Mouse (Mus musculus): ENCODE data around the gene Ivd.

Ivd gene

GRCm38 (mm10) chr2:118861454-118862339, at the start of gene Ivd:
Ivd (plus strand) TSS chr2:118861954.
- DNase-seq (ENCODE audit: low read depth, low spot score), result peak; percentile 93

DNA sequence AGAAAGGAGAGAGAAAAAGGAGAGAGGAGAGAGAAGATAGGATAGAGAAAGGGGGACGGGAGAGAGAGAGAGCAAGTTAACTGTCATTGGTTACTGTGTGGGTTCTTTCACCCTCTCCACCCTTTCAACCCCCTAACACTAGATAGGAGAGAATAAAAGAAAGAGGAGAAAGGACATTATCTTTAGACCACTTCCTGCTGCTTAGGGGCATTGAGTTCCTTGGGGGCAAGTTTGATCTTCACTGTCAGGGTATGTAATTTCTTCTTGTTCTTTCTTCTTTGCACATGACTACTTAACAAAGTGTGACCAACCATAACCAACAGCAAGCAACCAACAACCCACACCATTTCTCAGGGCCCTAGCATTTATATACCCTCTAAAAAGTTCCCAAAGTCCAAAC, 49.0 kb upstream of the Ivd start:
- DNase-seq (ENCODE audit: low read depth, low spot score), result no peak

DNA sequence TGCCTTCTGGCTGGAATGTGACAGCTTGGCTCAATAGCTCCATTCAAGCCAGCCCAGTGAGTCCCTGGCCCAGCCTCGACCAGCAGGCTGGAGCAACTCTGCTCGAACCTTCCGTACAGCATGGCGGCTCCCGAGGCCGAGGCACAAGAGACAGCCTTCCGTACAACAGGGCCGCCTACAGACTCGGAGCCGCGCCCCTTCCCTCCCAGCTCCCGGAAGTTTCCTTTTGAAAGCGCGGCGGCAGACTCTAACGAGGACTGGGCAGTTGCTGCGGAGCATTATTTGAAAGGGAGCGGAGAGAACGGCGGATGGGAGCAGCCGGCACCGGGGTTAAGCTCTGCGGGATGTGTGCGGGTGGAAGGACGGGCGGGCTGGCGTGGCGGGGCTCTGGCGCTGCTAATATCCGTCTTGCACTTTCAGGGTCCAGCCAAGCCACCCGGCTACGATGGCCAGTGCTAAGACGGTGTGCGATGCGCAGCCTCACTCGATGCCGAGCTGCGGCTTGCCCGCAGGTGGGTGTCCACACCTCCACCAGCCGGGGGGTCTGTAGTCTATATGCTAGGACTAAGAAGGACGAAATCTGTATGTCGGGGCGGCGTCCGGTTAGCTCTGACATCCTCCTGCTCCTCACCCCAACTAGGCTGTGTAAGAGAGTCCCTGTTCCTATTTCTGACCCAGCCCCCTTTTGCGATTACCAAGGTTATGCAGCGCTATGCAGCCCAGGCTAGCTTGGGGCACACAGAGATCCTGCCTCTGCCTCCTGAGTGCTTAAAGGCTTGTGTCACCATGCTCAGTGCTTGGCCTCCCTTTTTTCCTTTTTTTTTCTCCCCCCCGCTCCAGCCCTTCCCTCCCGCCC, 47.5 kb upstream of the Ivd start, which contains the start of gene Knstrn:
Gene Knstrn (plus strand): TSS at position 23 of the 856 bp plus-strand sequence.
- DNase-seq (ENCODE audit: low read depth, low spot score), result peak; percentile 89

DNA sequence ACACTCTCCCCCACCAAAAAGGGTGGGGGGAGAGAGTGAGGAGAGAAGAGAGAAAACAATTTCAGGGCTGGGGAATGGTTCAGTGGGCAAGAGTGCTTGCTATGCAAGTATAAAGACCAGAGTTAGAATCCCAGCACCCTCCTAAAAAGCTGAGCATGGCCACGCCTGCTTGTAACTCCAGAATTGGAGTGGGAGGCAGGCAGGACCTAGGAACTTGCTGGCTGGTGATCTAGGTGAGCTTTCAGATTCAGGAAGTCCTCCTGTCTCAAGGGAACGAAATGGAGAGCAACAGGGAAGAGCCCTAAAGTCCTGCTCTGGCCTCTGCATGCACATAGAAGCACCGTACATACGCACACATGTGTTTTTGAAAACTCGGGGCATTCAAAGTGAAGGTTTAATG, 39.0 kb upstream of the Ivd start:
- no peak for DNase-seq (ENCODE audit: low read depth, low spot score)

GRCm38 (mm10) chr2:118824396-118824795, 37.4 kb upstream of the Ivd start:
- DNase-seq (ENCODE audit: low read depth, low spot score), result no peak

DNA sequence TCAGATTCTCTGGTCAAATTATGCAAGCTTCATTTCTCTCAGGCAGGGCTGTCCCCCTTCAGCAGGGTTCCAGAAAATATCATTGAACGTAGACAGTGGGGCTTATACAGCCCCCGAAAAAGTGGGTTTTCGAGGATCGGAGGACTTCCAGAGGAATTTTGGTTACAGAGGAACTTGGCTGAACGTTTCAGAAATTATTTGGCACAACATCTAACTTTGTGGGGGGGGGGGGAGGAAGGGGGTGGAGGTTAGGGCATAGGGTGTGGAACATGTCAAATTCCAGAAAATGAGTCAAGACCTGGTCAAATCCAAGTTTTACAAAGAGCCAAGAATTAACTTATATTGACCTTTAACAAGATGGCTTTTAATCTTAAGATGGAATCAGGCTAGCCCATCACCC, 32.7 kb upstream of the Ivd start:
- DNase-seq (ENCODE audit: low read depth, low spot score), result no peak

- DNase-seq (ENCODE audit: low read depth, low spot score), result no peak
Observed at GRCm38 (mm10) chr2:118834061-118834460, 27.7 kb upstream of the Ivd start.

GRCm38 (mm10) chr2:118835115-118835514, 26.6 kb upstream of the Ivd start:
- no peak for DNase-seq (ENCODE audit: low read depth, low spot score)

DNA sequence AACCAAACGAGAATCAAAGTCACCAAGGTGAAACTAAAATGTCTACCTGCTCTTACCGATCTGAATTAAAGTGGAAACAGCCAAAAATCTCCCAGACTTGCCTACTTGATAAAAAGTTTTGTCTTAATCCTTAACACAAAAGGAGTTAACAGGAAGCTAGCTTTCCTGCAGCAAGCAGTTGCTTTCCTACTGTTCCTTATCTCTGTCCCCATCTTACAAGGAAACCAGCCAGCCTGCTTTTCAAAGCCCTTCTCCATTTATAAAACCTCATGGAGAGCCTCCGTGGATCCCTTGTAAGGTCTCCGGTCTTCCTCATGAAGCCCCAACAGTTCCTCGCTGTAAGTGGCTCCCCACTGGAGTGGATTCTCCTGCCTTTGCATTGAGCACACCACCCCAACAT, 23.4 kb upstream of the Ivd start:
- DNase-seq (ENCODE audit: low read depth, low spot score), result no peak

GRCm38 (mm10) chr2:118841186-118841585, 20.6 kb upstream of the Ivd start:
- DNase-seq (ENCODE audit: low read depth, low spot score), result no peak

DNA sequence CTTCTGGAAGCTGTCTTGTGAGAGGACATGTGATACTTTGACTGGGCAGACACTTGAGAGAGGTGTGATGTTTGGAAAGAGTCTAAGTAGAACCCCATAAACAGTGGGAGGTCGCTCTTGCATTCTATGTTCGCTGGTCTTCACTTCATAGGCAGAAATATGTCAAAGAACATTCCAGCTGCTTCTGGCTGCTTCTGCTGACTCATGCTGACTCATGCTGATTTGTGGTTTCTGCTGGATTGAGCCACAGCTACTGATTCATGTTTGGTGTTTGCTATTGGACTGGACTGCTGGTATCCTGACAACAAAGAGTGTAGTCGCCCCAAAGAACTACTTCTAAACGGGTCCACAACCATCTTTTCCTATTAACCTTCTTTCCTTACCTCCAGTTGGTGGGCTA, 20.0 kb upstream of the Ivd start:
- no peak for DNase-seq (ENCODE audit: low read depth, low spot score)

DNA sequence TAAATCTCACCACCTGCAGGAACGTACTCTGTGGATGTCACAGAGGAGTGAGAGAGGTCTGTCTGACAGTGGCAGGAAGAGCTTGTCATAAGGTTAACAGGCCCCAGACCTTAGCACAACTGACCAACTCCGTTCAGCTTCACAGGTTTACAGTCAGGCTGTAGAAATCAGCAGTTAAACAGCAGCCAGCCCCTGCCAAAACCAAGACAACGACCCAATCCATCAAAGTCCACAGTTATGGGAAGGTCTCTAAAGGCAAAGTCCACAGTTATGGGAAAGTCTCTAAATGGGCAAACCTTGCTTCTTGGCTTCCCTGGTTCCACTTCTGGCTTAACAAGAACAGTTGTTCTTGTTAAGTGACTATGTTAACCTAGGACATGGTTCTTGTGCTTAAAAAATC, 17.3 kb upstream of the Ivd start:
- DNase-seq (ENCODE audit: low read depth, low spot score), result no peak

DNA sequence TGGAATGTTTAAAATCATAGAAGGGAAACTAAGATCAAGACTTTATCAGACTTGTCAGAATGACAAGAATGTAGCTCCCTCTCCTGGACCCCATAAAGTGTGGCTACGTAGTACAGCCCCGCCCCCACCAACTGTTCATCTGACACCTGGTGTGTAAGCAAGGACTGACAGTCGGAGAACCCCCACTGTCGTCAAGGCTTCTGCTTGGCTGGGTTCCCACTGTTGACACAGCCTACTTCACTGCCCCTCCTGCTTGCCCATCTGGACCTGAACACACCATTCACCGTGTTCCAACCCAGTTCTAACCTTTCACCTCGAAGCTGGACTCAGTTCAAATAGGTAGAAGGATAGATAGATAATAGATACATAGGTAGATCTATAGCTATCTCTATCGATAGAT, 15.5 kb upstream of the Ivd start:
- no peak for DNase-seq (ENCODE audit: low read depth, low spot score)

DNA sequence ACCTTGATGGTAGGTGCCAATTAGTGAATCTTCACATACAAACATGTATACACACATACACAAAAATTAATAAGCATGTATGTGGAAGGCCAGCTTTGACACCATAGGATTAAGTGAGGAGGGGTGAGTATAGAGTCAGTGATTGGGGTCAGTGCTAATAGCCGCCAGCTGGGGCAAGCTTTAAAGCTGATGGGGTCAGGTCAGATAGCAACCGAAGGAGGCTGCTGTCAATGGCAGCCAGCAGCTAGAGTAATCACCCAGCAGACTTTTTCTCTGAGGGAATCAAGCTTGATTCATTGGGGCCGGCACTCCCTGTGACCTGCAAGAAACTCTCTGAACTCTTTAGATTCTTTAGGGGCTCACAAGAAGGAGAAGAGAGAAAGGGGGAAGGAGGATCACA, 10.0 kb upstream of the Ivd start:
- DNase-seq (ENCODE audit: low read depth, low spot score), result no peak

- DNase-seq (ENCODE audit: low read depth, low spot score), result no peak
Observed at GRCm38 (mm10) chr2:118862340-118862675, 554 bp downstream of the Ivd start.

DNA sequence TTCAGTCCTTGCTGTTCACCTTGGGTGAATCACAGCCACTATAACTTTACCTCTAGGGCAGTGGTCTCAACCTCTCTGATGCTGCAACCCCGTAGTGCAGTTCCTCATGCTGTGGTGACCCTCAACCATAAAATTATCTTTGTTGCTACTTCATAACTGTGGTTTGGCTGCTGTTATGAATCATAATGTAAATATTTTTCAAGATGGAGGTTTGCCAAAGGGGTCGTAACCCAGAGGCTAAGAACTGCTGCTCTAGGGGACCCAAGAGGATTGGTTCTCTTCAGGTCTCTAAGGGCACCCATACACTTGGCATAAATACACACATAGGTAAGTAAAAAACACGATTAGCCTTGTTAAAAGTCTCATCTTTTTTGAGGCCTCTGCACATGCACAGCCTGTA, 8.8 kb downstream of the Ivd start:
- DNase-seq (ENCODE audit: low read depth, low spot score), result no peak

DNA sequence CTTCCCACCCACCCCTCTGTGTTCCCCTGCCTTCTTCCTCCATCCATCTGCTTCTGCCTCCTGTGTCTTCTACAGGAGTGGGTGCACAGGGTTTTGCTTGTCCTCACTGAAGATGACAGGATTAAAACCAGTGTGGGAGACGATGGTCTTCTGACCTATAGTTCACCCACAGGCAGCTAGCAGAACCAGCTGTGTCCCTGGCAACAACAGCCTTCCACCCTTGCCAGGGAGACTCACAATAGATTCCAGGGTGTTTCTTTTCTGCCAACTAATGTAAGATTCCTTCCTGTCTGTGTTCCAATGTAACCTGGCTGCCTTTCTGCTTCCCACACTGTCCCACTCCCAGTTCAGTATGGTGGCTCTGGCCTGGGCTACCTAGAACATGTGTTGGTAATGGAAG, 9.3 kb downstream of the Ivd start:
- no peak for DNase-seq (ENCODE audit: low read depth, low spot score)

DNA sequence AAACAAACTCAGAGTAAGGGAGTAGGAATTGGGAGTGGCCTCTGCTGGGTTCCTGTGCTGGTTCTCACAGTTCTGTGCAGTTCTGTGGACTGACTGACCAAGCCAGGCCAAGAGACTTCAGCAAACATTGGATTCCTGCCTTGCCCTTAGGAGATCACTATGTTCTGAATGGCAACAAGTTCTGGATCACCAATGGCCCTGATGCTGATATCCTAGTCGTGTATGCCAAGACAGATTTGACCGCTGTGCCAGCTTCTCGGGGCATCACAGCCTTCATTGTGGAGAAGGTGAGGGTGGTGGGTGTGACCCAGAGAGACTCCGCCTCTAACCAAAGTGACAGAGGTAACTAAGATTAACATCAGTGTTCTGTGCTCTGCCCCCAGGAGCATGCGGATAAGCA, 11.3 kb downstream of the Ivd start:
- DNase-seq (ENCODE audit: low read depth, low spot score), result no peak

GRCm38 (mm10) chr2:118873890-118874430, 12.2 kb downstream of the Ivd start:
- no peak for DNase-seq (ENCODE audit: low read depth, low spot score)

DNA sequence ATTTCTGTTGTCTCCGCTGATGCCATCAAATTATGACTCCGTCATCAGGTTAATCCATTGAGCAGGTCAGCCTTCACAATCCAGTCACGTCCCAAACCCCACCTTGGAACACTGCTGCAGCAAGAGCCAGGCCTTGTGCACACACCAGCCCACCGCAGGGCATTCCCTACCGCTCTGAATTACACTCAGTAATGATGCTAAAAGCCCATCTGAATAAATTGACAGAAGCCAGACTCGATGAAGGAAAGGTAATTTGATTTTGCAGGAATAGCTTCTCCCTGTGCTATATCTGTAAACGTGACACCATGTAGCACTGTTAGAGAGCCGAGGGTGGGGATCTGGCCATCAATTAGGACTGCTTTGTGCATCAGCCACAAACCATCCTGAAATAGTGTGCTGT, 13.6 kb downstream of the Ivd start:
- DNase-seq (ENCODE audit: low read depth, low spot score), result no peak

- no peak for DNase-seq (ENCODE audit: low read depth, low spot score)
Observed at GRCm38 (mm10) chr2:118876453-118876852, 14.7 kb downstream of the Ivd start.

GRCm38 (mm10) chr2:118881019-118881418, 19.3 kb downstream of the Ivd start:
- DNase-seq (ENCODE audit: low read depth, low spot score), result no peak

DNA sequence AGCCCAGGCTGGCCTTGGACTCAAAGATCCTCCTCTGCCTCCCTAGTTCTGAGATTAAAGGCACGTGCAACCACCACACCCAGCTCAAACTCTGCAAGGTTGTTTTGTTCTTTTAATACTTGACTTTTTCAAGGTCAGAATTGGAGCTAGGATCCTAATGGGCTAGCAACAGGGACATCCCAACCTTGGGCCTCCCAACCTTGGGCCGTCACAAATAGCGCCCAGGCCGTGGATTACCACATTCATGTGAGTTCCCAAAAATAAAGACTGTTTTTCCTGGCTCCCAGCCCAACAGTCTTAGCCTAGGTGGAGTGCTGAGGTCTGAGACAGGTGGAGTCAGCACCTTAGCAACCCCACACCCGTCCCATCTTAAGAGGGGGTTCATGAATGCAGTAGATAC, 20.2 kb downstream of the Ivd start:
- no peak for DNase-seq (ENCODE audit: low read depth, low spot score)

Measured in CD4-positive helper T cell, adult 2 months (primary cell).